Mouse (Mus musculus) limb, embryonic 11.5 days (tissue): Measurements from ENCODE around the gene Cyb5r4. TPM values are rescaled to one million over a fixed set of nuclear protein-coding genes. Genes with fewer than 3 reads are reported as not detected.

Experiments
- ATAC-seq: fragments of 200-750 bp; cut with Nextera tagmentation; 2 replicates; pipeline ENCODE4 v1.8.0; 2017; ENCODE audit warnings: low read depth; ENCODE audit not compliant: insufficient number of reproducible peaks, low FRiP score, low TSS enrichment
- DNase-seq: peaks from one replicate; pipeline ENCODE4 v3.0.0-alpha.2; 2015; ENCODE audit warnings: low spot score
- H3K27ac ChIP-seq: fragments of 300-500 bp; sonication (generic); replicated peaks from 2 replicates; pipeline ENCODE4 v1.5.1; 2014; ENCODE audit warnings: low read depth, mild to moderate bottlenecking, low read length
- H3K27me3 ChIP-seq: fragments of 300-500 bp; sonication (generic); 2 replicates; pipeline ENCODE4 v1.6.1; 2014; ENCODE audit warnings: mild to moderate bottlenecking, low read length, mixed read lengths; ENCODE audit not compliant: control insufficient read depth, insufficient read depth
- H3K36me3 ChIP-seq: fragments of 300-500 bp; sonication (generic); 2 replicates; pipeline ENCODE4 v1.6.1; 2014; ENCODE audit warnings: mild to moderate bottlenecking, low read length, moderate library complexity, mixed read lengths; ENCODE audit not compliant: control insufficient read depth, insufficient read depth
- H3K4me1 ChIP-seq: fragments of 300-500 bp; sonication (generic); 2 replicates; pipeline ENCODE4 v1.6.1; 2014; ENCODE audit warnings: low read length, mixed read lengths; ENCODE audit not compliant: control insufficient read depth, insufficient read depth
- H3K4me2 ChIP-seq: fragments of 300-500 bp; sonication (generic); 2 replicates; pipeline ENCODE4 v1.6.1; 2014; ENCODE audit warnings: low read depth, mild to moderate bottlenecking, moderate library complexity; ENCODE audit not compliant: severe bottlenecking
- H3K4me3 ChIP-seq: fragments of 300-500 bp; sonication (generic); 2 replicates; pipeline ENCODE4 v1.5.1; 2014; ENCODE audit warnings: low read depth, low read length
- H3K9ac ChIP-seq: fragments of 300-500 bp; sonication (generic); 2 replicates; pipeline ENCODE4 v1.6.1; 2014; ENCODE audit warnings: mild to moderate bottlenecking, low read length
- H3K9me3 ChIP-seq: fragments of 300-500 bp; sonication (generic); 2 replicates; pipeline ENCODE4 v1.6.1; 2016; ENCODE audit warnings: low read length; ENCODE audit not compliant: control insufficient read depth
- WGBS: fragments of 180-500 bp; shearing (Covaris S2); extraction: QIAGEN DNeasy Blood & Tissue Kit; methylation state at CpG from one replicate; pipeline ENCODE4 v1.1.7; 2014; 5-methylcytosine and 5-hydroxymethylcytosine counted together
- polyA plus RNA-seq: library from polyadenylated mRNA; unstranded; fragments of >200 nt; fragmentation: Nextera tagmentation; extraction: Ambion mirVana; gene quantifications from 2 replicates; pipeline ENCODE4 v1.2.1, GENCODE M21; 2014

Cyb5r4 gene
- polyA plus RNA-seq, 1 experiment from 2014 or later, result 63.4 TPM

GRCm38 (mm10) chr9:87005435-87005779 lies 16.4 kb upstream of the Cyb5r4 start:
- Histone ChIP-seq H3K27me3 (no peaks in the 10 kb centered on the region), H3K36me3 (no peaks in the 10 kb centered on the region)

GRCm38 (mm10) chr9:87008507-87008906 lies 13.3 kb upstream of the Cyb5r4 start:
- no peak for ATAC-seq
- WGBS, result 42% methylated on average over 6 of the region's 6 CpGs

More at GRCm38 (mm10) chr9:87005435-87005779, 16.4 kb upstream of the Cyb5r4 start:
- Histone ChIP-seq H3K9me3 (no peaks in the 10 kb centered on the region), H3K9ac (no peak overlapping the region), H3K4me3 (no peak overlapping the region), H3K4me2 (no peak overlapping the region), H3K27ac (no peak overlapping the region), H3K4me1 (no peaks in the 10 kb centered on the region)
- no peak for ATAC-seq
- whole genome bisulfite sequencing, result 70% methylated on average over 5 of the region's 5 CpGs
- DNase-seq, result no peak

GRCm38 (mm10) chr9:87008919-87009318 lies 12.9 kb upstream of the Cyb5r4 start:
- no peaks in the 10 kb centered on the region for H3K36me3 ChIP-seq
- ATAC-seq, result no peak

More at GRCm38 (mm10) chr9:87008507-87008906, 13.3 kb upstream of the Cyb5r4 start:
- no peak for DNase-seq
- Histone ChIP-seq H3K4me2 (no peak overlapping the region), H3K27me3 (no peaks in the 10 kb centered on the region), H3K27ac (no peak overlapping the region), H3K9ac (no peak overlapping the region), H3K4me3 (no peak overlapping the region), H3K4me1 (no peaks in the 10 kb centered on the region), H3K9me3 (no peaks in the 10 kb centered on the region), H3K36me3 (no peaks in the 10 kb centered on the region)

GRCm38 (mm10) chr9:87015288-87015937 lies 6.4 kb upstream of the Cyb5r4 start, which contains the start of gene Ripply2:
TSS of gene Ripply2 (plus strand) at chr9:87015537.
- ATAC-seq, result peak; percentile 62
- peak within 1 kb of the TSS; percentile 43; the same call in 1 of the 2 replicates for H3K9ac ChIP-seq
- H3K9me3 ChIP-seq, result no peaks in the 10 kb centered on the region
- under 1% methylated on average over 71 of the region's 71 CpGs for WGBS
- H3K4me1 ChIP-seq, result 0 out of 2 replicates have a peak, but pooled peaks cover 4% of the 10 kb centered on the region
- no peak within 1 kb of the TSS for H3K27ac ChIP-seq
- H3K4me2 ChIP-seq, result peak within 1 kb of the TSS; percentile 82
- peak; percentile 57 for DNase-seq
- no peaks in the 10 kb centered on the region for H3K36me3 ChIP-seq
- H3K27me3 ChIP-seq, result peaks cover 27% of the 10 kb centered on the region
- H3K4me3 ChIP-seq, result peak within 1 kb of the TSS; percentile 51

More at GRCm38 (mm10) chr9:87008919-87009318, 12.9 kb upstream of the Cyb5r4 start:
- Histone ChIP-seq H3K9me3 (no peaks in the 10 kb centered on the region), H3K27ac (no peak overlapping the region), H3K4me1 (no peaks in the 10 kb centered on the region), H3K4me2 (no peak overlapping the region), H3K4me3 (no peak overlapping the region), H3K9ac (no peak overlapping the region), H3K27me3 (peaks cover 1% of the 10 kb centered on the region; the same call in 1 of the 2 replicates)
- 91% methylated on average over 1 of the region's 1 CpGs for whole genome bisulfite sequencing
- no peak for DNase-seq

- 0% methylated on average over 10 of the region's 10 CpGs for WGBS
- 0 out of 2 replicates have a peak, but pooled peaks have one; percentile 6 for ATAC-seq
These were observed 5.9 kb upstream of the Cyb5r4 start for GRCm38 (mm10) chr9:87015938-87016294.

GRCm38 (mm10) chr9:87025764-87026163 lies 4.0 kb downstream of the Cyb5r4 start:
- H3K4me3 ChIP-seq, result no peak overlapping the region
- ATAC-seq (no peak), DNase-seq (no peak)
- no peak overlapping the region for H3K9ac ChIP-seq
- WGBS, result 71% methylated on average over 6 of the region's 6 CpGs
- H3K27me3 ChIP-seq, result no peaks in the 10 kb centered on the region
- no peaks in the 10 kb centered on the region for H3K36me3 ChIP-seq
- H3K4me2 ChIP-seq, result no peak overlapping the region
- H3K4me1 ChIP-seq, result no peaks in the 10 kb centered on the region
- no peaks in the 10 kb centered on the region for H3K9me3 ChIP-seq
- H3K27ac ChIP-seq, result no peak overlapping the region

More at GRCm38 (mm10) chr9:87015938-87016294, 5.9 kb upstream of the Cyb5r4 start:
- Histone ChIP-seq H3K4me1 (0 out of 2 replicates have a peak, but pooled peaks cover 4% of the 10 kb centered on the region), H3K27me3 (peaks cover 27% of the 10 kb centered on the region), H3K9ac (no peak overlapping the region; the same call in 1 of the 2 replicates), H3K27ac (no peak overlapping the region), H3K4me3 (peak overlapping the region; percentile 51), H3K4me2 (peak overlapping the region; percentile 82), H3K9me3 (no peaks in the 10 kb centered on the region), H3K36me3 (no peaks in the 10 kb centered on the region)
- DNase-seq, result peak; percentile 37

GRCm38 (mm10) chr9:87027423-87028084 lies 5.7 kb downstream of the Cyb5r4 start:
- DNase-seq (peak; percentile 82), ATAC-seq (no peak)
- H3K36me3 ChIP-seq, result no peaks in the 10 kb centered on the region
- H3K4me2 ChIP-seq, result no peak overlapping the region
- no peak overlapping the region for H3K4me3 ChIP-seq
- H3K9me3 ChIP-seq, result no peaks in the 10 kb centered on the region
- no peaks in the 10 kb centered on the region for H3K27me3 ChIP-seq
- H3K4me1 ChIP-seq, result no peaks in the 10 kb centered on the region
- H3K27ac ChIP-seq, result no peak overlapping the region
- WGBS, result 44% methylated on average over 8 of the region's 8 CpGs
- no peak overlapping the region for H3K9ac ChIP-seq

- Histone ChIP-seq H3K36me3 (no peaks in the 10 kb centered on the region), H3K27me3 (no peaks in the 10 kb centered on the region), H3K4me2 (no peak overlapping the region), H3K9ac (no peak overlapping the region), H3K27ac (no peak overlapping the region), H3K4me1 (peaks cover 7% of the 10 kb centered on the region; the same call in 1 of the 2 replicates), H3K4me3 (no peak overlapping the region), H3K9me3 (no peaks in the 10 kb centered on the region)
- ATAC-seq (no peak), DNase-seq (no peak)
- WGBS, result 90% methylated on average over 4 of the region's 4 CpGs
These were observed 10.4 kb downstream of the Cyb5r4 start for GRCm38 (mm10) chr9:87032196-87032595.
